Mouse (Mus musculus) testis, adult 2 months (tissue): ENCODE results near the gene Kmt5a. TPM values are rescaled to one million over a fixed set of nuclear protein-coding genes. Genes with fewer than 3 reads are reported as not detected.

Experiments used
- H3K27ac ChIP-seq: fragments of 200-500 bp; 2 replicates; pipeline ENCODE4 v1.5.1; 2012; ENCODE audit warnings: low read depth, low read length; ENCODE audit not compliant: control insufficient read depth, insufficient read depth
- H3K27me3 ChIP-seq: fragments of 200-500 bp; 2 replicates; pipeline ENCODE4 v1.6.1; 2012; ENCODE audit warnings: mild to moderate bottlenecking, low read length, moderate library complexity; ENCODE audit not compliant: control insufficient read depth, insufficient read depth
- H3K36me3 ChIP-seq: fragments of 200-500 bp; 2 replicates; pipeline ENCODE4 v1.6.1; 2012; ENCODE audit warnings: mild to moderate bottlenecking, low read length; ENCODE audit not compliant: control insufficient read depth, insufficient read depth
- H3K4me1 ChIP-seq: fragments of 200-500 bp; 2 replicates; pipeline ENCODE4 v1.6.1; 2012; ENCODE audit warnings: low read length; ENCODE audit not compliant: control insufficient read depth, insufficient read depth
- H3K4me3 ChIP-seq: fragments of 200-500 bp; 2 replicates; pipeline ENCODE4 v1.5.1; 2012; ENCODE audit warnings: low read depth, mild to moderate bottlenecking, low read length, moderate library complexity, mixed read lengths; ENCODE audit not compliant: control insufficient read depth
- CTCF ChIP-seq: fragments of 200-500 bp; IDR thresholded peaks from 2 replicates; pipeline ENCODE4 v1.5.1; 2012; ENCODE audit warnings: low read depth, mild to moderate bottlenecking, inconsistent platforms, low read length, moderate library complexity; ENCODE audit not compliant: control insufficient read depth, insufficient read depth, insufficient replicate concordance
- POLR2A ChIP-seq: fragments of 200-500 bp; IDR thresholded peaks from 2 replicates; pipeline ENCODE4 v1.6.1; 2012; ENCODE audit warnings: low read depth, mild to moderate bottlenecking, inconsistent platforms, low read length, moderate library complexity; ENCODE audit not compliant: control insufficient read depth
- polyA plus RNA-seq: library from polyadenylated mRNA; depleted of rRNA; stranded (reverse); fragments of >200 nt; gene quantifications from 2 replicates; pipeline ENCODE4 v1.2.3, GENCODE M21; 2012

Kmt5a gene
- polyA plus RNA-seq, 1 experiment, result 24.9 TPM

DNA sequence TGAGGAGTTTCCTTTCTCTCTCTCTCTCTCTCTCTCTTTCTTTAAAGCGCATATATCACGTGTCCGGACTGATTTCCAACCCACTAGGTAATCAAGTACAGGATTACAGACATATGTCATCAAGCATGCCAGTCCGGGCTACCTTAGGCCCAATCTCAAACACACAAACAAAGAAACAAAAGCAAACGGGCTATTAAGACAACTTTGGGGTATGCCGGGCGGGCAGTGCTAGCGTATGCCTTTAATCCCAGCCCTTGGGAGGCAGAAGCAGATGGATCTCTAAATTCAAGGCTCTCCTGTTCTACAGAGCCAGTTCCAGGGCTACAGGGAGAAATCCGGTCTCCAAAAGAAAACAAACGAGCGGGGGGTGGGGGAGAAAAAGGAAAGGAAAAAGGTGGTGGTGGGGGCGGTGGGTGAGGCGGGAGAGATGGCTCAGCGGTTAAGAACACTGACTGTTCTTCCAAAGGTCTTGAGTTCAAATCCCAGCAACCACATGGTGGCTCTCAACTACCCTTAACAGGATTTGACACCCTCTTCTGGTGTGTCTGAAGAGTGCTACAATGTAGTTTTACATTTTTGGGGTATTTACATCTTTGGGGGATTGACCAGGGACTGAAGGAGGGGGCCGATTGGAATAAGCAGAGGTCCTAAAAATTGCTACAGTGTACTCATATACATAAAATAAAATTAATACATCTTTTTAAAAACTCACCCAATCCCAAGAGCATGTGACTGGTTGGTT lies 44.1 kb downstream of the Kmt5a start:
- no peak for TF ChIP-seq CTCF
- no peak for TF ChIP-seq POLR2A
- peak overlapping the region; percentile 99 for H3K4me3 ChIP-seq
- H3K27ac ChIP-seq, result peak overlapping the region; percentile 96
- no peaks in the 10 kb centered on the region for H3K27me3 ChIP-seq
- H3K4me1 ChIP-seq, result peaks cover 7% of the 10 kb centered on the region
- no peaks in the 10 kb centered on the region for H3K36me3 ChIP-seq

DNA sequence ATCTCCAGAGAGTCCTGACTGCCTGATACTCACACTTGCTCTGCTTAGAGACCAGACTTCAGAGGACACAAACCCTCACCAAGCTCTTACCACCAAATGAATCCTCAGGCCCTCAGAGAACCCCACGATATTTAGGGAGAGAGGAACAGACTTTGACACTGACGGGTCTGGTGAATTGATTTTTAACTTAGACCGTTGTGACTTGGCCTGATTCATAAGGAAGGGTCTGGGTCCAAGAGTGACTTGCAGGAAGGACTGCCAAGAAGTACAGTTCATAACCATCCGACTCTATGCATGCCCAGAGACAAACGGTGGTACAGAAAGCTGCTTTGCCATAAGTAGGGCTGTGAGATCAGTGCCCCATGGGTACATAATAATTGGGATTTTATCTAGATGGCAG lies 45.9 kb downstream of the Kmt5a start:
- Histone ChIP-seq H3K4me1 (peaks cover 4% of the 10 kb centered on the region), H3K27ac (no peak overlapping the region), H3K36me3 (no peaks in the 10 kb centered on the region), H3K27me3 (no peaks in the 10 kb centered on the region), H3K4me3 (no peak overlapping the region)
- TF ChIP-seq POLR2A (no peak), CTCF (no peak)

DNA sequence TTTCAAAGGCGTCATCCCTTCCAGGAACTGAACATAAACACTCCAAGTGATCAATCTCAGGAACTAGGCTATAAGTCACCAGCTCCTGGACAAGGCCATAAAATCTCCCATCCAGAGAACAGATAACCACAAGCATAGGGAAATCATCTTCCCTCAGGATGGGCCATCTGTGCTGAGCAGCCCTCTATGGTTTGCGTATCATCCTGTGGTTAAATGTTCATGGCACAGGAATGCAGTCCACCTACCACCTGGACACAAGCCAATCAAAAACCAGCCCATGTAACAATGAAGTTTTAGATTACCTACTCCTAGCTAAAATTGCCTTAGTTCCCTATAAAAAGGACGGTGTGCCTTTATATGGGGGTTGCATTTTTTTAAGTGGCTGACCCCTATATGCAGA lies 49.2 kb downstream of the Kmt5a start:
- no peaks in the 10 kb centered on the region; the same call in 1 of the 2 replicates for H3K36me3 ChIP-seq
- no peaks in the 10 kb centered on the region for H3K4me1 ChIP-seq
- no peaks in the 10 kb centered on the region for H3K27me3 ChIP-seq
- TF ChIP-seq CTCF, result no peak
- TF ChIP-seq POLR2A, result no peak
- no peak overlapping the region for H3K27ac ChIP-seq
- H3K4me3 ChIP-seq, result no peak overlapping the region

DNA sequence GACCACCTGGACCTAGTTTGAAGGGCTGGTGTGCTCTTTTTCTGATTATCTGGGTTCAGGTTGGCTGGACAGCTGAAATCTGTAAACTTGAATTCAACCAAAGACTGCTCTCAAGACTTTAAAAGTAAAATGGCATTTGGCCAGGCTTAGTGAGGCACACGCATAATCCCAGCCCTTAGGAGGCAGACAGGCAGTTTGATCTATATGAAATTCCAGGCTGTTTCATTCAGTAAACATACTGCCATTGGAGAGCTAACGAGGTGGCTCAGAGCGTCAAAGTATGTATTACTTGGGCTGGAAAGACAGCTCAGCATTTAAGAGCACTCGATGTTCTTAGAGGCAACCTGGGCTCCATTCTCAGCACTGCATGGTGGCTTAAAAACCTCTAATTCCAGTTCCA lies 52.0 kb downstream of the Kmt5a start:
- Histone ChIP-seq H3K4me3 (no peak overlapping the region), H3K27me3 (no peaks in the 10 kb centered on the region), H3K4me1 (no peaks in the 10 kb centered on the region; the same call in 1 of the 2 replicates), H3K27ac (no peak overlapping the region), H3K36me3 (no peaks in the 10 kb centered on the region; the same call in 1 of the 2 replicates)
- TF ChIP-seq POLR2A (no peak), CTCF (no peak)

DNA sequence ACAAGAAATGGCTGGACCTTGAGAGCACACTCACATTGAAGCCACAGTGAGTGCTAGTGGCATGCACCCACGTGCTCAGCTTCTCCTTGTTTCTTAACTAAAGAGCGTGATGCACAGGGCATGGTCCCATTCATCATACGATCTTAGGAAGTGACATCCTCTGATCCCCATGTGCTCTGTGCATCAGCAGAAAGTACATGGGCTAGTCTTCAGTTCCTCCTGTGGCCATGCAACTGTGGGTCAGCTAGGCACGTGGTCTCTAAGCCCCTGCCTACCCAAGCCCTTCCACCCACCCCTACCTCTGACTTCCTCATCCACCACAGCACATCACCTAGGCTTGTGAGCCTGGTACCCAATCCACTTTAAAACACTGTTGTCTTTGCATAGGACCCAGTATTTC lies 52.9 kb downstream of the Kmt5a start:
- TF ChIP-seq CTCF, result no peak
- TF ChIP-seq POLR2A, result no peak
- H3K4me3 ChIP-seq, result no peak overlapping the region
- H3K36me3 ChIP-seq, result no peaks in the 10 kb centered on the region; the same call in 1 of the 2 replicates
- H3K27ac ChIP-seq, result no peak overlapping the region
- no peaks in the 10 kb centered on the region; the same call in 1 of the 2 replicates for H3K4me1 ChIP-seq
- no peaks in the 10 kb centered on the region for H3K27me3 ChIP-seq

DNA sequence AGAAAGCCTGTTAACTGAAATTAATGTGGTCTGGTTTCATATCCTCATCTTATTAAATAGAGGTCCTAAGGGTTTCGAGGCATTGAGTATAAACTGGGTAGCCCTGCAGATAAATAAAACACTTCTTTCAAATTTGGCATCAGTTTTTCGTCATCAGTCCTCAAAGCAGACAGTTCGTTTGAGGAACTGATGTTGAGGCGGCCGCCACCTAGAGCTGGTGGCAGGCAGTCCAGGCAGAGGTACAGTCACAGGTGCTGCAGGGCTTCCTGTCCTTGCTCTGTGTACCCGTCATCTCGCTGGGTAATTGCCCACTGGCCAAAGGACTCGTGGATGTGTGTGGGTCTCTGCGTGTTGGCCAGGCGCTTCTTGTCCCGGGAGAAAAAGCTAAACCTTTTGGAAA lies 53.7 kb downstream of the Kmt5a start:
- H3K4me1 ChIP-seq, result peaks cover 3% of the 10 kb centered on the region; the same call in 1 of the 2 replicates
- no peak overlapping the region for H3K4me3 ChIP-seq
- H3K27ac ChIP-seq, result no peak overlapping the region
- TF ChIP-seq CTCF, result no peak
- TF ChIP-seq POLR2A, result no peak
- no peaks in the 10 kb centered on the region; the same call in 1 of the 2 replicates for H3K36me3 ChIP-seq
- no peaks in the 10 kb centered on the region for H3K27me3 ChIP-seq

DNA sequence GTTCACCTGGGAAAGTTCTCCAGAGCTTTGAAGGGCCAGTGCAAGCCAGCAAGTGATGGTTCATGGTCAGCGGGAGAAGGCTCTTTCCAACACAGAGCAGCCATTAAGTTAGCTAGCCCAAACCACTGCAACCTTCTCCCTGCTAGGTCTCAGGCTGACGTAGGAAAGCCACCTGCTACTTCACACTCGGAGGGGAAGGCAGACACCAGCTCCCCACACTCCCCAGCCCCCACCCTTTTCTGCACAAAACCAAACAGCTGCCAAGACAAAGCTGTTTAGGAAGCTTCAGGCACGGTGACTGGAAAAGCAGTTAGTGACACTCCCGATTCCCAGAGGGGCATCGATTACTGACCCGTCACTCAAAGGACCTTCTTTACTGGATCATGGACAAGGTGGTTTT lies 55.8 kb downstream of the Kmt5a start:
- no peak for TF ChIP-seq CTCF
- TF ChIP-seq POLR2A, result no peak
- Histone ChIP-seq H3K4me1 (peaks cover 3% of the 10 kb centered on the region), H3K27me3 (no peaks in the 10 kb centered on the region), H3K36me3 (no peaks in the 10 kb centered on the region; the same call in 1 of the 2 replicates), H3K27ac (no peak overlapping the region), H3K4me3 (no peak overlapping the region)

DNA sequence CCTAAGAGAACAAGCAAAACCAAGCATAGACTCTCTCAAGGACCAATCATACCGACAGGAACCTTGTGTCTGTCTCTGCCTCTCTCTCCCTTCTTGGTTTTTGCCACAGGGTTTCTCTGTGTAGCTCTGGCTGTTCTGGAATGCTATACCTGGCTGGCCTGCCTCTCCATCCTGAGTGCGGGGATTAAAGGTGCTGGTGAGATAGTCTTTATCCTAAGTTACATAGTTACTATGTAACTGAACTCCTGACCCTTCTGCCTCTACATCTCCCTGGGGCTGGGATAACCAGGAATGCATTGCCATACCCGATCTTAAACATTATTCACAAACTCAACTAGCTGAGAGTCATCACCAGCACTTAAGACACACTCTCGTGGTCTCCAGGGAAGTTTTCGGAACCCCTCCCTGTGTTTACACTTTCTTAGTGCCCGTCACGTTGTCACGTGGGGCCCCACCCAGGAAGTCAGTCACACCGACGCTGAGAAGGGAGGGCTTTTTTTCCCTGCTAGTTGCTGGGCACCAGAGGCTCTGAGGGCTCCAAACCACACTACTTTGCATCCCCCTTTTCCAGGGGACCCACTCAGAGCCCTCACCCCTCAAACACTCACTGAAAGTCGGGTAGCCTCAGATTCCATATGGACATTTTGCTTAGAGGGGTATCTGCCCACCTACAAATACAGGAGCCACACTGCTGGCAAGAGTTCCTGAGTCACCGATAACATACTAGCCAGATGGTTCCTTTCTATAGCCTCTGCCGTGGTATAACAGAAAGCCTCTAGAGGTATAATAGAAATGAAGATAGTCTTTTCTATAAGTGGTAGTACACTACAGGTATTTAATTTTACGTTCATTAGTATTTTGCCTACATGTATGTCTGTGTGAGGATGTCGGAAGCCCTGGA lies 57.1 kb downstream of the Kmt5a start:
- Histone ChIP-seq H3K4me3 (no peak overlapping the region), H3K36me3 (no peaks in the 10 kb centered on the region), H3K27me3 (no peaks in the 10 kb centered on the region), H3K27ac (no peak overlapping the region), H3K4me1 (peaks cover 3% of the 10 kb centered on the region)
- no peak for TF ChIP-seq POLR2A
- TF ChIP-seq CTCF, result no peak
